Mouse (Mus musculus): ENCODE measurements around the gene Arf6.
"Not testable (repeated sequence)": the region's sequence is repeated elsewhere in the genome, so short reads cannot be mapped to it uniquely, and the experiment has no call there.

Gene Arf6

GRCm38 (mm10) chr12:69371854-69372671 is at the start of gene Arf6, which contains the start of gene Gm9887:
TSS of gene Arf6 (plus strand) at chr12:69372150.
TSS of gene Gm9887 (minus strand) at chr12:69372458.
- DNase-seq (ENCODE audit: low spot score in 2 of 2) = peak; percentile 88 to 95

- DNase-seq (ENCODE audit: low spot score in 2 of 2) = no peak
These were observed 40.8 kb upstream of the Arf6 start for GRCm38 (mm10) chr12:69331187-69331586.

- no peak for DNase-seq (ENCODE audit: low spot score in 2 of 2)
These were observed 39.8 kb upstream of the Arf6 start for GRCm38 (mm10) chr12:69332147-69332546.

- DNase-seq (ENCODE audit: low spot score in 2 of 2) = peak in 1 of 2 experiments; percentile 23
These were observed 38.4 kb upstream of the Arf6 start for GRCm38 (mm10) chr12:69333547-69333946.

GRCm38 (mm10) chr12:69349928-69350327 is 22.0 kb upstream of the Arf6 start:
- no peak for DNase-seq (ENCODE audit: low spot score in 2 of 2)

- DNase-seq (ENCODE audit: low spot score in 2 of 2) = no peak
These were observed 20.3 kb upstream of the Arf6 start for GRCm38 (mm10) chr12:69351685-69352084.

- DNase-seq (ENCODE audit: low spot score in 2 of 2) = peak; percentile 63 to 90
These were observed 15.2 kb upstream of the Arf6 start, which contains the start of gene Nemf for GRCm38 (mm10) chr12:69356546-69357299. TSS of gene Nemf (minus strand) at chr12:69357165.

- DNase-seq (ENCODE audit: low spot score in 2 of 2) = no peak
These were observed 14.7 kb upstream of the Arf6 start for GRCm38 (mm10) chr12:69357300-69357646.

- DNase-seq (ENCODE audit: low spot score in 2 of 2) = peak; percentile 69 to 89
These were observed 11.3 kb upstream of the Arf6 start for GRCm38 (mm10) chr12:69360655-69360996.

- DNase-seq (ENCODE audit: low spot score in 2 of 2) = peak; percentile 96 to 99
These were observed 10.7 kb upstream of the Arf6 start for GRCm38 (mm10) chr12:69360997-69361899.

GRCm38 (mm10) chr12:69361919-69362318 is 10.0 kb upstream of the Arf6 start:
- DNase-seq (ENCODE audit: low spot score in 2 of 2) = no peak

- no peak for DNase-seq (ENCODE audit: low spot score in 2 of 2)
These were observed 9.6 kb upstream of the Arf6 start for GRCm38 (mm10) chr12:69362388-69362787.

GRCm38 (mm10) chr12:69363110-69363509 is 8.8 kb upstream of the Arf6 start:
- DNase-seq (ENCODE audit: low spot score in 2 of 2) = not testable (repeated sequence)

- peak in 1 of 2 experiments; percentile 61 for DNase-seq (ENCODE audit: low spot score in 2 of 2)
These were observed 7.8 kb upstream of the Arf6 start for GRCm38 (mm10) chr12:69363899-69364762.

- DNase-seq (ENCODE audit: low spot score in 2 of 2) = no peak
These were observed 6.2 kb upstream of the Arf6 start for GRCm38 (mm10) chr12:69365757-69366156.

GRCm38 (mm10) chr12:69366424-69366823 is 5.5 kb upstream of the Arf6 start:
- no peak for DNase-seq (ENCODE audit: low spot score in 2 of 2)

GRCm38 (mm10) chr12:69367557-69367956 is 4.4 kb upstream of the Arf6 start:
- DNase-seq (ENCODE audit: low spot score in 2 of 2) = no peak

- DNase-seq (ENCODE audit: low spot score in 2 of 2) = no peak
These were observed 1.0 kb upstream of the Arf6 start for GRCm38 (mm10) chr12:69370936-69371335.

GRCm38 (mm10) chr12:69371421-69371853 is 513 bp upstream of the Arf6 start:
- no peak for DNase-seq (ENCODE audit: low spot score in 2 of 2)

GRCm38 (mm10) chr12:69372731-69373331 is 881 bp downstream of the Arf6 start:
- DNase-seq (ENCODE audit: low spot score in 2 of 2) = peak in 1 of 2 experiments; percentile 28

Data from left cerebral cortex, adult 9 months (tissue).